Mouse (Mus musculus): ENCODE measurements around the gene Hgd.
A peak's percentile ranks its signal among the peaks of the same experiment; 100 is the strongest.
"Not testable (repeated sequence)": the region's sequence is repeated elsewhere in the genome, so short reads cannot be mapped to it uniquely, and the experiment has no call there.

The Hgd gene

GRCm38 (mm10) chr16:37628336-37628735 lies 48.4 kb downstream of the Hgd start:
- DNase-seq (ENCODE audit: extremely low spot score, low read depth, low spot score): no peak

- no peak for DNase-seq (ENCODE audit: extremely low spot score, low read depth, low spot score)
These were observed 49.1 kb downstream of the Hgd start for GRCm38 (mm10) chr16:37629011-37629410.

- no peak for DNase-seq (ENCODE audit: extremely low spot score, low read depth, low spot score)
These were observed 54.6 kb downstream of the Hgd start for GRCm38 (mm10) chr16:37634578-37634977.

GRCm38 (mm10) chr16:37635095-37635494 lies 55.1 kb downstream of the Hgd start:
- DNase-seq (ENCODE audit: extremely low spot score, low read depth, low spot score): no peak

- no peak for DNase-seq (ENCODE audit: extremely low spot score, low read depth, low spot score)
These were observed 56.2 kb downstream of the Hgd start for GRCm38 (mm10) chr16:37636107-37636506.

- DNase-seq (ENCODE audit: extremely low spot score, low read depth, low spot score): no peak
These were observed 57.8 kb downstream of the Hgd start for GRCm38 (mm10) chr16:37637802-37638201.

GRCm38 (mm10) chr16:37640522-37640921 lies 60.6 kb downstream of the Hgd start:
- not testable (repeated sequence) for DNase-seq (ENCODE audit: extremely low spot score, low read depth, low spot score)

- DNase-seq (ENCODE audit: extremely low spot score, low read depth, low spot score): no peak
These were observed 64.5 kb downstream of the Hgd start for GRCm38 (mm10) chr16:37644486-37644885.

GRCm38 (mm10) chr16:37645211-37645610 lies 65.3 kb downstream of the Hgd start:
- DNase-seq (ENCODE audit: extremely low spot score, low read depth, low spot score): no peak

GRCm38 (mm10) chr16:37645799-37646198 lies 65.8 kb downstream of the Hgd start:
- no peak for DNase-seq (ENCODE audit: extremely low spot score, low read depth, low spot score)

GRCm38 (mm10) chr16:37647067-37647466 lies 67.1 kb downstream of the Hgd start:
- DNase-seq (ENCODE audit: extremely low spot score, low read depth, low spot score): no peak

GRCm38 (mm10) chr16:37647936-37648335 lies 68.0 kb downstream of the Hgd start:
- DNase-seq (ENCODE audit: extremely low spot score, low read depth, low spot score): no peak

- DNase-seq (ENCODE audit: extremely low spot score, low read depth, low spot score): no peak
These were observed 69.1 kb downstream of the Hgd start for GRCm38 (mm10) chr16:37649068-37649467.

- no peak for DNase-seq (ENCODE audit: extremely low spot score, low read depth, low spot score)
These were observed 71.5 kb downstream of the Hgd start for GRCm38 (mm10) chr16:37651467-37651866.

GRCm38 (mm10) chr16:37652654-37653053 lies 72.7 kb downstream of the Hgd start:
- DNase-seq (ENCODE audit: extremely low spot score, low read depth, low spot score): no peak

GRCm38 (mm10) chr16:37653058-37653457 lies 73.1 kb downstream of the Hgd start:
- DNase-seq (ENCODE audit: extremely low spot score, low read depth, low spot score): no peak

GRCm38 (mm10) chr16:37653731-37654657 lies 74.0 kb downstream of the Hgd start, which contains the start of gene Ndufb4:
Gene Ndufb4, minus strand, starts transcription at chr16:37654453.
- peak; percentile 96 for DNase-seq (ENCODE audit: extremely low spot score, low read depth, low spot score)

GRCm38 (mm10) chr16:37654831-37655455 lies 75.0 kb downstream of the Hgd start:
- no peak for DNase-seq (ENCODE audit: extremely low spot score, low read depth, low spot score)

GRCm38 (mm10) chr16:37655756-37656347 lies 75.9 kb downstream of the Hgd start:
- no peak for DNase-seq (ENCODE audit: extremely low spot score, low read depth, low spot score)

- DNase-seq (ENCODE audit: extremely low spot score, low read depth, low spot score): no peak
These were observed 76.8 kb downstream of the Hgd start for GRCm38 (mm10) chr16:37656796-37657195.

GRCm38 (mm10) chr16:37663643-37664459 lies 83.9 kb downstream of the Hgd start:
- no peak for DNase-seq (ENCODE audit: extremely low spot score, low read depth, low spot score)

All from hindlimb bud, embryonic 11.5 days (tissue).